Mouse (Mus musculus) bone marrow, adult 2 months (tissue): Measurements from ENCODE around the gene Rnase13. TPM values are rescaled to one million over a fixed set of nuclear protein-coding genes. Genes with fewer than 3 reads are reported as not detected.

Source experiments
- H3K27ac ChIP-seq: fragments of 200-500 bp; 2 replicates; pipeline ENCODE4 v1.5.1; 2012; ENCODE audit warnings: low read depth, mild to moderate bottlenecking, control low read depth, inconsistent platforms, low read length; ENCODE audit not compliant: control insufficient read depth, poor library complexity, insufficient read depth
- H3K4me1 ChIP-seq: fragments of 200-500 bp; 2 replicates; pipeline ENCODE4 v1.6.1; 2011; ENCODE audit warnings: low read length; ENCODE audit not compliant: control insufficient read depth, insufficient read depth
- H3K4me3 ChIP-seq: fragments of 200-500 bp; replicated peaks from 2 replicates; pipeline ENCODE3; 2011; ENCODE audit warnings: mild to moderate bottlenecking, low read depth, low read length, control low read depth; ENCODE audit not compliant: control insufficient read depth
- CTCF ChIP-seq: fragments of 200-500 bp; IDR thresholded peaks from 2 replicates; pipeline ENCODE4 v1.5.1; 2011; ENCODE audit warnings: low read length, control low read depth; ENCODE audit not compliant: control insufficient read depth, insufficient read depth
- POLR2A ChIP-seq: fragments of 200-500 bp; IDR thresholded peaks from 2 replicates; pipeline ENCODE4 v1.6.1; 2011; ENCODE audit warnings: low read depth, mild to moderate bottlenecking, control low read depth, low read length, borderline replicate concordance; ENCODE audit not compliant: control insufficient read depth
- WGBS: fragments of 180-500 bp; shearing (Covaris S2); methylation state at CpG from one replicate; pipeline ENCODE4 v1.1.7; 2018; 5-methylcytosine and 5-hydroxymethylcytosine counted together
- polyA plus RNA-seq: library from polyadenylated mRNA; stranded (reverse); fragments of >200 nt; gene quantifications from 2 replicates; pipeline ENCODE4 v1.2.4, GENCODE M21; 2011; ENCODE audit warnings: low replicate concordance; ENCODE audit not compliant: missing spikeins, insufficient read depth, insufficient read length

Rnase13 gene
- polyA plus RNA-seq, result not detected in 2 replicates

DNA sequence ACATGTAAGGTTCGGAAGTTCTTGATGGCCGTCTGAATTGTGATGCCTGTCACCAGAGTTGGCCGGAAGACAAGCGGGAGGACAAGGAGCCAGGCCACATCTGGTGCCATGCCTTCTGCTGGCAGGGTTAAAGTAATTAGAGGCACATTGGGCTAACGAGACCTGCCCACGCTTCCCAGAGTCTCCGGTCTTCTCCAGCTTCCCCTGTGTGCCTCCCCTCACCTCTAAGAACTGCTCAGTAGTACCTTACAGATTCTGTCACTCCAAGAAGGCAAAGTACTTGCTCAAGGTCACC is at the start of gene Rnase13:
Rnase13 (minus strand) TSS at position 203 of the 295 bp plus-strand sequence.
- H3K27ac ChIP-seq, result no peak within 1 kb of the TSS

GRCm38 (mm10) chr14:51967400-51967799 is 44.8 kb upstream of the Rnase13 start:
- no peak overlapping the region for H3K27ac ChIP-seq
- H3K4me3 ChIP-seq, result no peak overlapping the region
- no peak for TF ChIP-seq CTCF
- TF ChIP-seq POLR2A, result no peak
- 75% methylated on average over 3 of the region's 3 CpGs for WGBS
- H3K4me1 ChIP-seq, result no peaks in the 10 kb centered on the region

More for the DNA sequence above, at the start of gene Rnase13:
- no peaks in the 10 kb centered on the region for H3K4me1 ChIP-seq
- TF ChIP-seq POLR2A (no peak), CTCF (no peak)
- WGBS, result 91% methylated on average over 7 of the region's 7 CpGs
- no peak within 1 kb of the TSS for H3K4me3 ChIP-seq

- H3K4me3 ChIP-seq, result no peak overlapping the region
- 75% methylated on average over 2 of the region's 2 CpGs for WGBS
- no peaks in the 10 kb centered on the region for H3K4me1 ChIP-seq
- H3K27ac ChIP-seq, result no peak overlapping the region
- TF ChIP-seq CTCF (no peak), POLR2A (no peak)
Observed at GRCm38 (mm10) chr14:51960316-51960715, 37.7 kb upstream of the Rnase13 start.

DNA sequence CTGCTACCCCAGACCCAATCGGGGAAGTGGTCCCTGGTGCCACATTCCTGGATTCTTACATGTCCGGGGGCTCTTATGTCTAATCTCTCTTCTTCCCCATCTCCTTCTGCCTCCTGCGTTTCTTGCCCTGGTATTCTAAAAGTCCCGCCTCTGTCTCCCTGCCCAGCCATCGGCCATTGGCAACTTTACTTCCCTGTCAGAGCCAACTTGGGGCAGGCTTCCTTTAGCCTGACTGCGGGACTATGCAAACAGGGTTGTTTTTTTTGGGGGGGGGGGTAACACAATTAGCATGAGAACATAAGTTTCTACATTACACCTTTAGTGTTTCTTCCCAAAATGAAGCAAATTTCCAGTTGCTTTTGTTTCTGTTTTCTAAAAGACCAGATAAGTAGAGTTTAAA is 20.8 kb upstream of the Rnase13 start:
- H3K4me1 ChIP-seq, result no peaks in the 10 kb centered on the region
- TF ChIP-seq POLR2A, result no peak
- TF ChIP-seq CTCF, result no peak
- WGBS, result 63% methylated on average over 6 of the region's 6 CpGs
- no peak overlapping the region for H3K27ac ChIP-seq
- H3K4me3 ChIP-seq, result no peak overlapping the region

DNA sequence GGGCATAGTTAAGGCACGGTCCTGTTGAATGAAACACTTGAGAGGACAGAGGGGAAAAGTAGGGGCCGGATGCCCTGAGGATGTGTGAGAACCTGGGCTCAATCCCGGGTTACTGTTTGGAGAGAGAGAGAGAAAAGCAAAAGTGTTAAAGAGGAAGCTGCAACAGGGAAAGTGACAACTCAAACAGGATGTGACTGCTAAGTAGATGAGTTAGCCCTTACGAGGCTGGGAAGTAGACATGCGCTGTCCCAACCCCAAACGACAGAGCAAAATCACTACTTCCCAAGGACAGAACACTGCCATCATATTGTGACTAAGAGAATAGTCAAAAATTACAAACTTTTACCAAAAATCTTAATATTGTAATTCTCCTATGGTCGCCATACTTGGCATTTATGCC is 19.7 kb upstream of the Rnase13 start:
- TF ChIP-seq CTCF, result no peak
- no peak for TF ChIP-seq POLR2A
- Histone ChIP-seq H3K4me3 (no peak overlapping the region), H3K4me1 (no peaks in the 10 kb centered on the region), H3K27ac (no peak overlapping the region)
- WGBS, result 36% methylated on average over 7 of the region's 7 CpGs

GRCm38 (mm10) chr14:51941577-51941976 is 19.0 kb upstream of the Rnase13 start:
- TF ChIP-seq POLR2A, result no peak
- TF ChIP-seq CTCF, result no peak
- H3K27ac ChIP-seq, result no peak overlapping the region
- WGBS, result 51% methylated on average over 9 of the region's 9 CpGs
- no peak overlapping the region for H3K4me3 ChIP-seq
- no peaks in the 10 kb centered on the region for H3K4me1 ChIP-seq

DNA sequence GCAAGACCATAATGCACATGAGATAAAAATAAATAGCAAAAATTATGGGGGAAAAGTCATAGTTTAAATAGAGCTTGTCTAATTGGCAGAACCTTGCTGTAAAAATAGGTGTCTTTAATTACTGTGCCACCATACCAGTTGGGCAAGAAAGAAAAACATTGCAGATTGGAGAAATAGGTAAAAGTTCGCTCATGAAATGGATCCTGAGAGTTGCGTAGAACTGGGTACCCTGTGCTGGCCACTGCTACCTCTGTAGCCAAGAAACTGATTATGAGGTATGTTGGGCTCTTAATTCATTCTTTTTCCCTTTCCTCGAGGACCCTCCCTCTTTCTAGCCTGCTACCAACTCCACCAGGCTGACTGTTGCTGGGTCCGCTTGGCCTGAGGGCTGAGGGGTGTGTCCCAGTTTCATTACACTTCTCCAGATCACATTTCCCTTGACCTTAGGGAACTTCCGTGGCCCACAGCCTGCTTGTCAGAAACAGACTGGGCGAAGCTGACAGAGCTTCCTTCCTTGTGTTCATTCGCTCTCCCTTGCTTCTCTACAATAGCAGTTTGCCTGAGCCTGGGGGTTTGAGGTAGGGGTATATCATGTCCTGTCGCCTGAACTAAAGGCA is 18.5 kb upstream of the Rnase13 start:
- Histone ChIP-seq H3K4me1 (no peaks in the 10 kb centered on the region), H3K4me3 (no peak overlapping the region), H3K27ac (no peak overlapping the region)
- 29% methylated on average over 8 of the region's 8 CpGs for WGBS
- TF ChIP-seq POLR2A, result no peak
- no peak for TF ChIP-seq CTCF

DNA sequence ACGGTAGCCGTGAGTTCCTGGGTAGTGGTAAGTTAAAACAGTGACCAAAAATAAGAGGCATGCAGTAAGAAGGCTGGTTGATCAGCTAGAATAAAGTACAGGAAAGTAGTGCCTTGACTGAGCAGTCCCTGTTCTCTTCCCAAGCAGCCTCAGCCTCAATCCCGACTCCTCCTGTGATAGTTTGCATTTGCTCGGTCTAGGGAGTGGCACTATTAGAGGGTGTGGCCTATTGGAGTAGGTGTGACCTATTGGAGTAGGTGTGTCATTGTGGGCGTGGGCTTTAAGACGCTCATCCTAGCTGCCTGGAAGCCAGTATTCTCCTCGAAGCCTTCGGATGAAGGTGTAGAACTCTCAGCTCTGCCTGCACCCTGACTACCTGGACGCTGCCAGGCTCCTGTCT is 16.4 kb upstream of the Rnase13 start:
- Histone ChIP-seq H3K27ac (no peak overlapping the region), H3K4me3 (no peak overlapping the region), H3K4me1 (no peaks in the 10 kb centered on the region)
- 89% methylated on average over 9 of the region's 9 CpGs for WGBS
- TF ChIP-seq CTCF, result no peak
- TF ChIP-seq POLR2A, result no peak

GRCm38 (mm10) chr14:51932092-51933020 is 9.8 kb upstream of the Rnase13 start:
- Histone ChIP-seq H3K27ac (no peak overlapping the region), H3K4me1 (no peaks in the 10 kb centered on the region), H3K4me3 (no peak overlapping the region)
- TF ChIP-seq POLR2A, result no peak
- no peak for TF ChIP-seq CTCF
- 54% methylated on average over 10 of the region's 10 CpGs for WGBS
